Mouse (Mus musculus): ENCODE measurements around the gene Foxp1.
A peak's percentile ranks its signal among the peaks of the same experiment; 100 is the strongest.

DNA sequence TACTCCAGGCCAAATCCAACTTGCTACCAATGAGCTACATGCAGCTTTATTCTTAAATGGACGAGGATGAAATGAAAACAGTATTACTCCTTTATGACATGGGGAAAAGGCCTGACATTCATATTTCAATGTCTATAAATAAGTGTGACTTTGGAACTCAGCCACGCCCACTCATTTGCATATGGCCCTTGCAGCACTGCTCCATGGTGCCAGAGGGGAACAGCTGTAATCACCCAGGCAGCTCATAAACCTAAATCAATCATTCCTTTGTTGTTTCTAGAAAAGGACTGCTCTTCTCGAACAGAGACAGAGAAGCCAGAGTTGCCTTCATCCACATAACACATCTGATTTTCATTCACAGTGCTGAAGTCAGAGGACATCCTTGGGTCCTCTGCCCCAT lies 97.5 kb downstream of the Foxp1 start:
- TF ChIP-seq TCF3 (IDR thresholded peaks at IDR 0.05; ENCODE audit: insufficient read length, low read depth): no peak
- no peak for TF ChIP-seq POLR2A (IDR thresholded peaks at IDR 0.05; ENCODE audit: insufficient read length, low read depth)
- no peak for TF ChIP-seq E2F4 (IDR thresholded peaks at IDR 0.05; ENCODE audit: insufficient read depth)
- TF ChIP-seq REST (IDR thresholded peaks at IDR 0.05; ENCODE audit: insufficient read depth, insufficient read length): no peak
- peak in 2 of 3 experiments; percentile 16 to 70 for TF ChIP-seq MYOD1 (IDR thresholded peaks at IDR 0.05; ENCODE audit: control insufficient read depth in 1 of 3, insufficient read length in 2 of 3, low read depth in 2 of 3)
- no peak for TF ChIP-seq MAX (IDR thresholded peaks at IDR 0.05; ENCODE audit: low read depth)
- no peak for TF ChIP-seq CEBPB (IDR thresholded peaks at IDR 0.05; ENCODE audit: insufficient read depth, poor library complexity, severe bottlenecking)
- no peak for TF ChIP-seq USF1 (IDR thresholded peaks at IDR 0.05; ENCODE audit: low read depth)
- no peak for TF ChIP-seq SRF (IDR thresholded peaks at IDR 0.05; ENCODE audit: control insufficient read depth, insufficient read length, low read depth)
- no peak for TF ChIP-seq TCF12 (IDR thresholded peaks at IDR 0.05; ENCODE audit: insufficient read depth, poor library complexity, severe bottlenecking)
- TF ChIP-seq POLR2AphosphoS2 (IDR thresholded peaks at IDR 0.05; ENCODE audit: insufficient read length, low read depth): no peak
